Mouse (Mus musculus) T-cell, adult 2 months (primary cell): ENCODE results near the gene Rgp1.
A peak's percentile ranks its signal among the peaks of the same experiment; 100 is the strongest.
"Not testable (repeated sequence)": the region's sequence is repeated elsewhere in the genome, so short reads cannot be mapped to it uniquely, and the experiment has no call there.

ENCODE experiments used
- DNase-seq: peaks from one replicate; pipeline ENCODE4 v3.0.0; 2022; ENCODE audit warnings: low spot score

The Rgp1 gene

GRCm38 (mm10) chr4:43578376-43579204 is at the start of gene Rgp1, which contains the start of gene Gba2:
Gene Rgp1, plus strand, starts transcription at chr4:43578715.
Gene Gba2, minus strand, starts transcription at chr4:43578873.
- peak; percentile 80 for DNase-seq

GRCm38 (mm10) chr4:43530081-43530501 is 48.4 kb upstream of the Rgp1 start:
- DNase-seq: no peak

DNA sequence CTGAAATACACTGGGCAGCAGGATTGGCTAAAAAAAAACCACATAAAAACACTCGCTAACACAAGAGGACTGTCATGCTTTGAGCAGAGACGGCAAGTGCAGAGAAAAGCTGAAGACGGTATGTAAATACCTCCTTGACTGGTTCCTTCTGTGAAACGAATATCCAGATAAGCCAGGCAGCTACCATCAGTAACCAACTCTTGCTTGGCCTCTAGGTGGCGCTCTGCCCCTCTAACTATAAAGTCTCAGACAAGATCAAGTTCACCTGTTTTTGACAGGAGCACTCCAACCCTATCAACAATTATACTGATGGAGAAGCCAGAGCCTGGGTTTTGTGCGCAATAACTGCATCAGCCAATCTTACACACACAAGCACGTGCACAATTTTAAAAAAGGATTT is 47.9 kb upstream of the Rgp1 start:
- peak; percentile 77 for DNase-seq

- no peak for DNase-seq
Measured at GRCm38 (mm10) chr4:43533270-43533669, 45.2 kb upstream of the Rgp1 start.

DNA sequence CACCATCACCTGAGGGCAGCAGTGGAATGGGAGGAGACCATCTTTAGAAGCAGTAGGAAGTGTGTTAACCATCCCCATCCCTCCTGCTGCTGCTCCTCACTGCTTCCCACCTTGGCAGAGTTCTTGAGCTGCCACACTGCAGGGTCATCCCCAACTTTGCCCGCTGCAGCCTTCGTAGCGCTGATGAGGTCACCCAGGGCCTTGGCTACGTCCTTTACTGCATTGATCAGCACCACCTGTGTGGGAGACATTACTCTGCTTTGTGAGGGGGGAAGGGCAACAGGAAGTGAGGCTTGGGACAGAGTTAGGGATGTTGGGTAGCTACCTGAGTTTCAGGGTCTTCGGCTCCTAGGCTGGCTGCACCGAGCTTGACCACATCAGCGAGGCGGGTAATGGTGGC is 42.9 kb upstream of the Rgp1 start:
- no peak for DNase-seq

DNA sequence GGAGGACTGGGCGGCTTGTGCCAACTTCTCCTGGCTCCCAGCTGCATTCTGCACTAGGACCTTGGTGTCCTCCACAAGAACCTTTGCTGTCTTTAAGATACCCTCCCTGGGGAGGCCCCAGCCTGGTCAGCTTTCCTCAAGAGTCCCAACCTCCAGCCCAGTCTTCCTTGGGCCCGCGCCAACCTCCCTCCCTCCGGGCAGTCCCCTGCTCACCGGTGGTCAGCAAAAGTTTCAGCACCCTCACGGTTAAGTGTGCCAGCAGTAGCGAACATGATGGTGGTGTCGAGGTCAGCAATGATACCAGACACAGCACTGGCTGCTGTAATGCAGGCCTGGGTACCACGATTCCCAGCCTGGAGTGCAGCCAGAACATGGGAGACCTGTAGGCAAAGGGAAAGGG is 42.5 kb upstream of the Rgp1 start:
- no peak for DNase-seq

- DNase-seq: no peak
Measured at GRCm38 (mm10) chr4:43542044-43542443, 36.5 kb upstream of the Rgp1 start.

DNA sequence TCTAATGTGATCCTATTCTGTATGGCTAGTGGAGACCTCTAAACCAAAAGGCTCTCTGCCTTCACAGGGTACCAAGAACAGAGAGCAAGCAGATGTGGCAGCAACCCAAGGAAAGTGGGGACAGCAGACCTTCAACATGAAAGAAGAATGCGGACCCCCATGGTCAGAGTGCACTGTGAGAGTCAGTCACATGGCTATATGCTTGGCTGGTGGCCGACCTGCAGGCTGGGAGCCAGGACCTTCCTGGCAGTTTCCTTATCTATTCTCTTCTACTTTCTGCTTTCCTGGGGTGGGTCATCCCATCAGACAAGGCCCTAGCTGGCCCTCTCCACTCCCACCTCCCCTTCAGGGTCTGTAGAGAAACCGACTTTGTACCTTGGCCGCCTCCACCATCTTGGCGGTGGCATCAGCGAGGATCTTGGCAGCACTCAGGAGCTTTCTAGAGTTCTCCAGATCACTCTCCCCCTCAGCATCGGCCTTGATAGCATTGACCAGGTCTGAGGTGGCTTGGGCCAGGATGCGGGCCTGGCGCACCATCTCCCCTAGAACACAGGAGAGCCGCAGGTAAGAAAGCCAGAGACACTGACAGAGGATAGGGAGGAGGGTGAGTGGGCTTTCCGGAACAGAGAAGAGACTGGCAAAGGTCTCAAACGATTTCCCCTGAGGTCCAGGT is 32.0 kb upstream of the Rgp1 start:
- DNase-seq: no peak

- no peak for DNase-seq
Measured at GRCm38 (mm10) chr4:43547160-43547559, 31.4 kb upstream of the Rgp1 start.

- DNase-seq: no peak
Measured at GRCm38 (mm10) chr4:43549055-43549454, 29.5 kb upstream of the Rgp1 start.

DNA sequence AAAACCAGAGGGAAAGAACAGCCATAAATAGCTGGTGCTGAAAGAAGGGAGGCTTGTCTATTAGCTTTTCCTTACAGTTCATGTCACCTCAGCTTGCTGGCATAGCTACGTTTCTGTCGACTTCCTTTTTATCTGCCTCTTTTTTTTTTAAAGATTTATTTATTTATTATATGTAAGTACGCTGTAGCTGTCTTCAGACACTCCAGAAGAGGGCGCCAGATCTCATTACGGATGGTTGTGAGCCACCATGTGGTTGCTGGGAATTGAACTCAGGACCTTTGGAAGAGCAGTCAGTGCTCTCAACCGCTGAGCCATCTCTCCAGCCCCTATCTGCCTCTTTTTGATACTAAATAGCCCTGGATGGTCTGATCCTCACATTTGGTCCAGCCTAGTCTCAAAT is 26.7 kb upstream of the Rgp1 start:
- not testable (repeated sequence) for DNase-seq

GRCm38 (mm10) chr4:43552437-43552836 is 26.1 kb upstream of the Rgp1 start:
- DNase-seq: no peak

DNA sequence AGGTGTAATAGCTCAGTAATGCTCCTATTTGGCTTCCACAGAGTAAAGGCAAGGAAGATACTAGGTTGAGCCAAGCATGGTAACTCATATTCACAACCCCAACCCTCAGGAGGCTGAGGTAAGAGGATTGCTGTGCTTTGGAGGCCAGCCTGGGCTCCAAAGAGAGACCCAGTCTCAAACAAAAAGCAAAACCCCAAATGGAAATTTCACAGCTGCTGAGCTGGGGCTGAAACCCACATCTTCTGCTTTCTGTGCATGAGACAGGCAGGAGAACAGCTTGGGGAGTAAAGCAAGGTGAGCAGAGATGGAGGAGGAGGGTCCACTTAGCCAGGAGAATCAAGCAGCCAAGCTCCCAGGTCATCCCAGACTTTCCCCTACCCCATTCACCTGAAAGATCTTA is 24.6 kb upstream of the Rgp1 start:
- DNase-seq: no peak

DNA sequence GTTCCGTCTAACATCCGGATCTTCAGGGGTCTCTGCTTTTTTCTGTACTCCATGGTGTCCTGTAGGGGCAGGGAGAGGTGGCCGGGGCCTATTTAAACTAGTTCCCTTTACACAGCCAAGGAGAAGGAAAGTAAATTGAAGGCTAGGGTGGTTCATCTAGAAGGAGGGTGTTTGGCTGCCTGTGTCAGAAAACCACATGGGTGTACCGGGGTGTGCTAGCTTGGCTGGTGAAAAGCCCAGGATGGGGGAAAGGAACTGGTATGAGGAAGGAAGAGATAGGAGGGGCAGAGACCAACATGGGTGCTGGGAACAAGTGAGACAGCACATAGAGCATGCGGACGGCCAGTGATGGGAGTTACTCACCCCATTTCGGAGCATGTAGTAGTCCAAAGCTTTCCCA is 22.6 kb upstream of the Rgp1 start:
- DNase-seq: no peak

- DNase-seq: no peak
Measured at GRCm38 (mm10) chr4:43558028-43558630, 20.4 kb upstream of the Rgp1 start.

DNA sequence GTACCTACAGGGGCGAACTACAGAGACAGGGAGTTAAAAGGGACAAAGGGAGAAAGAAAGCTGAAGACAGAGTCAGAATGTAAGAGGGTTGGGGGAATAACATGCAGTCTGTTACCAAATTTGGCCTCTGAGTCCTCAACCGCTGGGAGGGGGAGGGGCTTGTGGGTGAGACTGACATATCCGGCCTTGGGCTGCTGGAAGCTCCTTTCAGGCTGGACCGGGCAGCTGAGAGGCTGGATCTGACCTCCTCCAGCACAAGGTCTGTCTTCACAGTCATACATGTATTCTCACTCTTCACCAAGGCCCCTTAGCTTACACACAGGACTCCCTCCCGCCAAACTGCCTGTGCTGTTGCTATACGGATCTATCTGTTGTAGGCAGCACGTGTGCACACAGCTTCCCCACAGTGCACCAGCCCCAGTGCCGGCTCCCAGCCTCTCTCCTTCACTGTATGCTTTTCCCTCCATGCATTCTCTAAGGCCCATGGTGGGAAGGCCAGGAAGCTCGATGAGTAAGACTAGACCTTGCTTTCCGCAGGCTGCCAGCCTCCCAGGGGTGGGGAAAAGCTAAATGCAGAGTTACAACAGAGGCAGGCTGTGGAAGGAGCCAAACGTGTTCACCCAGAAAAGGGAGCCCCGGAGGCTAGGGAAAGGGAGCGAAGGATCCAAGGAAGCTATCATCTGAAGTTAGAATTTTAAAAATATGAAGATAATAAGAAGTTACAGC is 19.7 kb upstream of the Rgp1 start:
- peak; percentile 63 for DNase-seq

DNA sequence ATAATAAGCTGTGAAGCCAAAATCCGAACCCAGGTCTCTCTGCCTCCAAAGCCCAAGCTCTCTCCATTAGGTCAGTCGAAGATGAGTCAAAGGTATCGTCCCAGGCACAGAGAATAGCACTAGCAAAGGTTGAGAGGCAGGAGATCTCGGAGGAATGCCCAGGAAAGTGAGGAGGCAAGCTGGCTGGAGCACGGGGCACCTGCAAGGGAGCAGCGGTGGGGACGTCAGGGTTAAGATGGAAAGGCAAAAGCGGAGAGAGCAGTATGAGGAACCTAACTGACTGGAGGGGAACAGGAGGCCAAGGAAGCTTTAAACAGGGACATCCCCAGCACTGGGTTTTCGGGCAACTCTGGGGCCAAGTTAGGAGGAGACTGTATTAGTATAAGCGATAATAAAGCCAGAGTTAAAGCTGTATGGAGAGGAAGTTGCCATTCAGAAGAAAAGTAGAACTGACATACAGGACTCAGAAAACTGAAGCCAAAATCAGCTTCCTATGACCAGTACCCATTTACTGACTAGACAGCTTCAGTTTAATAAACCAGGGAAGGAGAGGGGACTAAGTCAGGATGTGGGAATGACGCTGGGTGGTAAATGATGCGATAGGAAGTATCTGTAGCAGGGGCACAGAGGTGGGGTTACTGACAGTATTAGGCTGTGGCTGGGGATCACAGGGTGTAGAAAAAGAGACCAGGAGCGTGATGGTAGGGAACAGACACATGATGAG is 18.8 kb upstream of the Rgp1 start:
- no peak for DNase-seq

DNA sequence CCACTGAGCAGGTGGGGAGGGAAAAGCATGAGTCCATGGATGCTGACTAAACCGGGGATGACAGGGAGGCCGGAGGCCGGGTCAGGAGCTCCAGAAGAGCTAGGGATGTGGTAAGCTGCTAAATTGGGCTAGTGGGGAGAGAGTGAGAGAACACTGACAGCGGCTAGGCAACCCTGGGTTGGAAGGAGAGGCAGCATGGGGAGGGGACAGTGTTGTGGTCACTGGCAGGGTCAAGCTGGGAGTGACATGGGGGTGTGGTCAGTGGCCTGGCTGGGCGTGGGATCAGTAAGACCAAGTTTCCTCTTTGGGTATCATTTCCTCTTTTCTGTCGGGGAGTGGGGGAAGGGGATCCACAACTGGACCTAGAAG is 18.3 kb upstream of the Rgp1 start:
- DNase-seq: no peak

GRCm38 (mm10) chr4:43560976-43561375 is 17.5 kb upstream of the Rgp1 start:
- no peak for DNase-seq

GRCm38 (mm10) chr4:43561436-43561996 is 17.0 kb upstream of the Rgp1 start:
- no peak for DNase-seq

DNA sequence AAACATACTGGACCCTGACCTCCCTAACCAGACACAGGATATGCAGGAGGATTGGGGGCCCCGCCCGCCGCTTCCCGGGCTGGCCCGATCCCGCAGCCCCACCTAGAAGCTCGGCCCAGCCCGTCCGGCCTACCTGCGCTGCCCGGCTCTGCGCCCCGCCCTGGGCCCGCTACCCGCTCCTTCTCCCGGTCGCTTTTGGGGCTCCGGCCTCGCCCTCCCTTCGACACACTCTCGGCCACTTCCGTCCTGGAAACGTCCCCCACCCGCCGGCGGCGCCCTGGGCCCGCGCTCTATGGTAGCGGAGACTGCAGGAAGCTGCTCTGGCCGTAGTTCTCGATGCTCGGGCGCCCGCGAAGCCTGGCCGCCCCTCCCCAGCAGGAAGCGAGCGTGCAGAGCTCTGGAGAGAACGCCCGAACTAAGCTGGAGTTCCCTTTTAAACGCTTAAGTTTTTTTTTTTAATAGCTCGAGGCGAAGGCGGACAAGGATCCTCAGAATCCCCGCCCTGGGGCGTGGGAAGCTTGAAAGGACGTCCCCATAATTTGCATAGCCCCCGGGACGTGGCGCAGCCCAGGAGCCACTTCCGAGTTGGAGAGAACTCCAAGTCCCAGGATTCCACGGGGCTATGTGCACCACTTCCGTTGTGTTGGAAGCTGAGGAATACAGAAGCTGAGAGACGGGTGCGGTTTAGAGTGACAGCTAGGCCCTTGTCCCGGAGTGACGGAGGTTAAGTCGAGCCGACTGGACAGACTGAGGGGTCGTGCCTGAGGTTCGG is 16.3 kb upstream of the Rgp1 start, which contains the start of the genes Creb3 and Tln1:
Gene Creb3, plus strand, starts transcription at position 336 of the 772 bp plus-strand sequence.
Gene Tln1, minus strand, starts transcription at position 695 of the 772 bp plus-strand sequence.
- peak; percentile 94 for DNase-seq
